Mouse (Mus musculus) limb, embryonic 14.5 days (tissue): Measurements from ENCODE around the gene Itpkc. TPM values are rescaled to one million over a fixed set of nuclear protein-coding genes. Genes with fewer than 3 reads are reported as not detected.

ENCODE experiments used
- ATAC-seq: fragments of 200-750 bp; cut with Nextera tagmentation; 2 replicates; pipeline ENCODE4 v1.8.0; 2017; ENCODE audit warnings: low read depth, moderate number of reproducible peaks, moderate TSS enrichment; ENCODE audit not compliant: low FRiP score
- DNase-seq: peaks from one replicate; pipeline ENCODE4 v3.0.0-alpha.2; 2015; ENCODE audit warnings: low spot score
- H3K27ac ChIP-seq: fragments of 300-500 bp; sonication (generic); replicated peaks from 2 replicates; pipeline ENCODE4 v1.5.1; 2014; ENCODE audit warnings: low read depth, mild to moderate bottlenecking, low read length, moderate library complexity, mixed read lengths
- H3K27me3 ChIP-seq: fragments of 300-500 bp; sonication (generic); 2 replicates; pipeline ENCODE4 v1.6.1; 2014; ENCODE audit warnings: low read length, mixed read lengths; ENCODE audit not compliant: control insufficient read depth, insufficient read depth
- H3K36me3 ChIP-seq: fragments of 300-500 bp; sonication (generic); 2 replicates; pipeline ENCODE4 v1.6.1; 2014; ENCODE audit warnings: mild to moderate bottlenecking, low read length, moderate library complexity, mixed read lengths; ENCODE audit not compliant: control insufficient read depth, insufficient read depth
- H3K4me1 ChIP-seq: fragments of 300-500 bp; sonication (generic); 2 replicates; pipeline ENCODE4 v1.6.1; 2014; ENCODE audit warnings: antibody characterized with exemption, low read length, mixed read lengths; ENCODE audit not compliant: control insufficient read depth, insufficient read depth
- H3K4me2 ChIP-seq: fragments of 300-500 bp; sonication (generic); replicated peaks from 2 replicates; pipeline ENCODE4 v1.6.1; 2014; ENCODE audit warnings: low read depth, mild to moderate bottlenecking, low read length, moderate library complexity; ENCODE audit not compliant: severe bottlenecking
- H3K4me3 ChIP-seq: fragments of 300-500 bp; sonication (generic); replicated peaks from 2 replicates; pipeline ENCODE4 v1.5.1; 2014; ENCODE audit warnings: low read length
- H3K9ac ChIP-seq: fragments of 300-500 bp; sonication (generic); 2 replicates; pipeline ENCODE4 v1.6.1; 2014; ENCODE audit warnings: mild to moderate bottlenecking, low read depth, low read length, moderate library complexity; ENCODE audit not compliant: severe bottlenecking
- H3K9me3 ChIP-seq: fragments of 300-500 bp; sonication (generic); 2 replicates; pipeline ENCODE4 v1.6.1; 2016; ENCODE audit warnings: low read length; ENCODE audit not compliant: control insufficient read depth
- POLR2A ChIP-seq: fragments of 200-500 bp; IDR thresholded peaks from 2 replicates; pipeline ENCODE4 v1.8.0; 2012; ENCODE audit warnings: inconsistent platforms, mild to moderate bottlenecking, moderate library complexity, borderline replicate concordance; ENCODE audit not compliant: insufficient read depth, insufficient read length; ENCODE audit errors: extremely low read depth
- whole genome bisulfite sequencing: fragments of 180-500 bp; shearing (Covaris S2); extraction: QIAGEN DNeasy Blood & Tissue Kit; methylation state at CpG from one replicate; pipeline ENCODE4 v1.1.7; 2014; 5-methylcytosine and 5-hydroxymethylcytosine counted together
- polyA plus RNA-seq, 2 experiments: library from polyadenylated mRNA; depleted of rRNA in 1 of 2; stranded (reverse) in 1 of 2; unstranded in 1 of 2; fragments of >200 nt; fragmentation: Nextera tagmentation in 1 of 2; extraction: Ambion mirVana in 1 of 2; gene quantifications; 2 replicates each; pipeline versions ENCODE4 v1.2.1 to v1.2.3; 2012 to 2014

Itpkc gene
- polyA plus RNA-seq, 2 experiments = 11.5 to 13.0 TPM

DNA sequence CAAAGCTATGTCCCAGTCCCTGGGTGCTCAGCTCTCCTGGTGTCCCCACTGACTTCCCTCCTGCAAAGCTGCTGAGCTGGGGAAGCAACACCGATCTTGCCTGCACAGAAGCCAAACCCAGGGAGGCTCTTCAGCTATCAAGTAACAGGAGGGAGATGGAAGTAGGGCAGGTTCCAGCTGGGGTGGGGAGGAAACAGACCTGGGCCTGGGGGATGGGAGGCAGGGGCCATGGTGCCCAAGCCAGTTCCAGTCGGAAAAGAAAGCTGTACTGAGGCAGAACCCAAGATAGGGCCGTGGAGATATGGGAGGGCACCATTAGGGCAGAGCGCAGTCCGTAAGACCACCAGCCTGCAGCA, 65.0 kb downstream of the Itpkc start:
- no peak overlapping the region for H3K4me3 ChIP-seq
- H3K4me2 ChIP-seq = 0 out of 2 replicates have a peak overlapping the region, but pooled peaks have one; percentile 13
- no peak overlapping the region for H3K27ac ChIP-seq
- peaks cover 56% of the 10 kb centered on the region for H3K36me3 ChIP-seq
- no peak for TF ChIP-seq POLR2A
- ATAC-seq = no peak
- 78% methylated on average over 5 of the region's 5 CpGs for WGBS
- no peaks in the 10 kb centered on the region for H3K9me3 ChIP-seq
- no peaks in the 10 kb centered on the region for H3K27me3 ChIP-seq
- no peak for DNase-seq
- H3K4me1 ChIP-seq = peaks cover 29% of the 10 kb centered on the region
- H3K9ac ChIP-seq = 0 out of 2 replicates have a peak overlapping the region, but pooled peaks have one; percentile 2

GRCm38 (mm10) chr7:27162780-27163449, 65.5 kb downstream of the Itpkc start:
- no peak for TF ChIP-seq POLR2A
- H3K27ac ChIP-seq = no peak overlapping the region
- 81% methylated on average over 5 of the region's 5 CpGs for WGBS
- no peaks in the 10 kb centered on the region for H3K9me3 ChIP-seq
- no peak overlapping the region for H3K4me2 ChIP-seq
- H3K27me3 ChIP-seq = no peaks in the 10 kb centered on the region
- H3K9ac ChIP-seq = 0 out of 2 replicates have a peak overlapping the region, but pooled peaks have one; percentile 2
- peaks cover 29% of the 10 kb centered on the region for H3K4me1 ChIP-seq
- DNase-seq = no peak
- H3K4me3 ChIP-seq = no peak overlapping the region
- no peak for ATAC-seq
- H3K36me3 ChIP-seq = peaks cover 60% of the 10 kb centered on the region

DNA sequence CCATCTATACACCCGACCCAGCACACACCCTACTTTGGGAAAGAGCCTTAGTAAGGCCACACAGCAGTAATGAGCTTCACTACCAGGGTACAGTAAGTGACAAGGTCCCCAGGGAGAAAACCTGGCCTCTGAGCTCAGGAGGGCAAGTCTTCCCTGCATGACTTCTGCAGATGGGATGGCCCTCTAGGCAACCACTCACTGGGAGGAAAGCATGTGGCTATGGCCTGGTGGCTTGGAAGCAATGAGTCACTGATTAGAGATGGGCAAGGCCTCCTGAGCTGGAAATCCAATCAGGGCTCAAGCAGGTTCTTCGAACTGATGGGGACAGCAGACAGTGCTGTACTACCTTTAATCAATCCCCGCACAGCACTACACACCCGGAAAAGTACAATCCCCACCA, 66.7 kb downstream of the Itpkc start:
- 79% methylated on average over 4 of the region's 4 CpGs for whole genome bisulfite sequencing
- no peak for ATAC-seq
- Histone ChIP-seq H3K4me1 (peaks cover 29% of the 10 kb centered on the region), H3K36me3 (peaks cover 68% of the 10 kb centered on the region), H3K4me2 (no peak overlapping the region), H3K27me3 (no peaks in the 10 kb centered on the region), H3K9ac (no peak overlapping the region), H3K27ac (no peak overlapping the region), H3K9me3 (no peaks in the 10 kb centered on the region), H3K4me3 (no peak overlapping the region)
- TF ChIP-seq POLR2A = no peak
- DNase-seq = no peak

DNA sequence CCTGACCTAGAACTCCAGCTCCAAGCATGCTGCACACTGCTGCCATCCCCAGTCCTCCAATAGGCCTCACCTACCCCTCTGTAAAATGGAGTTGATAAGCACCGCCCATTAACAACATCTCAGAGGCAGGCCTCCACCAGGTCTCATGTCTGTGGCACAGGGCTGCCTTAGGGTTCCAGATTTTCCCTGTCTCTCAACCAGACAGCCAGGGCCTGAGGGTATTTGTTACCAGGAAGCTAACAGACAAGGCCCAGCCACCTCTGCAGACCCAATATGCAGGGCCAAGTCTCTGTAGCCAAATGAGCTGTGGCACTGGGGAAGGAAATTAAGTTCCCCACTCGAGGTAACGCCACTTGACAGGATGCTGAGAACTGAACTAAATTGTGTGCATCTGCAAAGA, 67.5 kb downstream of the Itpkc start:
- Histone ChIP-seq H3K27ac (no peak overlapping the region), H3K9me3 (no peaks in the 10 kb centered on the region), H3K4me2 (no peak overlapping the region), H3K27me3 (no peaks in the 10 kb centered on the region), H3K4me1 (peaks cover 29% of the 10 kb centered on the region), H3K36me3 (peaks cover 73% of the 10 kb centered on the region), H3K9ac (no peak overlapping the region), H3K4me3 (no peak overlapping the region)
- whole genome bisulfite sequencing = 82% methylated on average over 3 of the region's 3 CpGs
- DNase-seq = no peak
- no peak for ATAC-seq
- TF ChIP-seq POLR2A = no peak

DNA sequence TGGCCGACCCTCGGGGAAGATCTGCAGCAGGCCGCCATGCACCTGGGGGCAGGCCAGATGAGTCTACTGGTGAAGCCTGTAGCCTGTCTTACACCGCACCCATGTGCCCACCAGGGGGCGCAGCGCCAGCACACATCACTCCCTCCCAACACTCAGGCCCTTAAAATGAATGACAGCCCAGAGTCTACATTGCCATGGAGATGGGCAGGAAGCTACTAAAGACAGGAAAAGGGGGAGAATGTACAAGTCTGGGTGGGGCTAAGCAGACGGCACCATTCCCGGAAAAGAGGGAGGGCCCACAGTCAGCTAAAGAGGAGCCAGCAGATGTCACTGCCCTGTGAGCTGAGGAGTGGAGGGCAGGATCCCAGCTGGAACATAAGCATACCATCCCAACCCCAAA, 68.6 kb downstream of the Itpkc start:
- 12% methylated on average over 8 of the region's 8 CpGs for whole genome bisulfite sequencing
- Histone ChIP-seq H3K4me2 (no peak overlapping the region), H3K4me3 (no peak overlapping the region), H3K4me1 (peaks cover 21% of the 10 kb centered on the region), H3K36me3 (peaks cover 70% of the 10 kb centered on the region), H3K9ac (no peak overlapping the region), H3K27ac (no peak overlapping the region), H3K9me3 (no peaks in the 10 kb centered on the region), H3K27me3 (no peaks in the 10 kb centered on the region)
- ATAC-seq = peak; percentile 87
- TF ChIP-seq POLR2A = no peak
- DNase-seq = peak; percentile 77
